Mouse (Mus musculus): ENCODE measurements around the gene H2-M3. TPM values are rescaled to one million over a fixed set of nuclear protein-coding genes. Genes with fewer than 3 reads are reported as not detected.

H2-M3 gene
- polyA plus RNA-seq, 1 experiment from 2014 or later = 4.3 TPM

- Histone ChIP-seq H3K9ac (ENCODE audit: low read length) (no peak within 1 kb of the TSS), H3K4me3 (ENCODE audit: low read depth, low read length) (no peak within 1 kb of the TSS), H3K4me2 (replicated peaks; ENCODE audit: low read depth) (no peak within 1 kb of the TSS), H3K27me3 (ENCODE audit: control insufficient read depth, insufficient read depth, low read length) (no peaks in the 10 kb centered on the region), H3K4me1 (replicated peaks; ENCODE audit: control insufficient read depth, insufficient read depth) (no peaks in the 10 kb centered on the region), H3K27ac (replicated peaks) (no peak within 1 kb of the TSS), H3K9me3 (ENCODE audit: control insufficient read depth, low read length) (no peaks in the 10 kb centered on the region), H3K36me3 (ENCODE audit: control insufficient read depth, insufficient read depth, low read length) (no peaks in the 10 kb centered on the region)
- ATAC-seq (ENCODE audit: low FRiP score, low TSS enrichment) (no peak), DNase-seq (ENCODE audit: low spot score) (no peak)
- 89% methylated on average over 1 of the region's 1 CpGs for WGBS
- TF ChIP-seq CTCF (IDR thresholded peaks at IDR 0.05; ENCODE audit: low read depth) (no peak), EP300 (optimal IDR thresholded peaks at IDR 0.05) (no peak)
Measured at GRCm38 (mm10) chr17:37283360-37283759, 13.3 kb downstream of the H2-M3 start, which contains the start of gene Olfr99. Olfr99 (minus strand) TSS chr17:37283460.

GRCm38 (mm10) chr17:37304213-37304612, 34.2 kb downstream of the H2-M3 start, which contains the start of gene Olfr101:
Olfr101 (minus strand) TSS chr17:37304313.
- Histone ChIP-seq H3K9ac (ENCODE audit: low read length) (no peak within 1 kb of the TSS), H3K4me1 (replicated peaks; ENCODE audit: control insufficient read depth, insufficient read depth) (no peaks in the 10 kb centered on the region), H3K27me3 (ENCODE audit: control insufficient read depth, insufficient read depth, low read length) (no peaks in the 10 kb centered on the region), H3K36me3 (ENCODE audit: control insufficient read depth, insufficient read depth, low read length) (no peaks in the 10 kb centered on the region), H3K9me3 (ENCODE audit: control insufficient read depth, low read length) (no peaks in the 10 kb centered on the region), H3K4me2 (replicated peaks; ENCODE audit: low read depth) (no peak within 1 kb of the TSS), H3K27ac (replicated peaks) (no peak within 1 kb of the TSS), H3K4me3 (ENCODE audit: low read depth, low read length) (no peak within 1 kb of the TSS)
- TF ChIP-seq EP300 (optimal IDR thresholded peaks at IDR 0.05) (no peak), CTCF (IDR thresholded peaks at IDR 0.05; ENCODE audit: low read depth) (no peak)
- ATAC-seq (ENCODE audit: low FRiP score, low TSS enrichment) (no peak), DNase-seq (ENCODE audit: low spot score) (no peak)
- WGBS = 81% methylated on average over 4 of the region's 4 CpGs

GRCm38 (mm10) chr17:37308483-37308882, 38.5 kb downstream of the H2-M3 start:
- TF ChIP-seq CTCF (IDR thresholded peaks at IDR 0.05; ENCODE audit: low read depth) = no peak
- TF ChIP-seq EP300 (optimal IDR thresholded peaks at IDR 0.05) = no peak
- Histone ChIP-seq H3K4me2 (replicated peaks; ENCODE audit: low read depth) (no peak overlapping the region), H3K27ac (replicated peaks) (no peak overlapping the region), H3K4me1 (replicated peaks; ENCODE audit: control insufficient read depth, insufficient read depth) (no peaks in the 10 kb centered on the region), H3K36me3 (ENCODE audit: control insufficient read depth, insufficient read depth, low read length) (no peaks in the 10 kb centered on the region), H3K27me3 (ENCODE audit: control insufficient read depth, insufficient read depth, low read length) (no peaks in the 10 kb centered on the region), H3K9ac (ENCODE audit: low read length) (no peak overlapping the region), H3K9me3 (ENCODE audit: control insufficient read depth, low read length) (no peaks in the 10 kb centered on the region), H3K4me3 (ENCODE audit: low read depth, low read length) (no peak overlapping the region)
- no peak for DNase-seq (ENCODE audit: low spot score)
- no peak for ATAC-seq (ENCODE audit: low FRiP score, low TSS enrichment)
- 29% methylated on average over 4 of the region's 4 CpGs for WGBS

GRCm38 (mm10) chr17:37310146-37310699, 40.2 kb downstream of the H2-M3 start:
- H3K36me3 ChIP-seq (ENCODE audit: control insufficient read depth, insufficient read depth, low read length) = no peaks in the 10 kb centered on the region
- no peak for TF ChIP-seq EP300 (optimal IDR thresholded peaks at IDR 0.05)
- TF ChIP-seq CTCF (IDR thresholded peaks at IDR 0.05; ENCODE audit: low read depth) = no peak
- WGBS = 34% methylated on average over 2 of the region's 2 CpGs
- no peak for ATAC-seq (ENCODE audit: low FRiP score, low TSS enrichment)
- no peak overlapping the region for H3K4me3 ChIP-seq (ENCODE audit: low read depth, low read length)
- no peaks in the 10 kb centered on the region for H3K27me3 ChIP-seq (ENCODE audit: control insufficient read depth, insufficient read depth, low read length)
- no peaks in the 10 kb centered on the region for H3K9me3 ChIP-seq (ENCODE audit: control insufficient read depth, low read length)
- no peak overlapping the region for H3K9ac ChIP-seq (ENCODE audit: low read length)
- H3K4me1 ChIP-seq (replicated peaks; ENCODE audit: control insufficient read depth, insufficient read depth) = no peaks in the 10 kb centered on the region
- DNase-seq (ENCODE audit: low spot score) = no peak
- H3K4me2 ChIP-seq (replicated peaks; ENCODE audit: low read depth) = no peak overlapping the region
- H3K27ac ChIP-seq (replicated peaks) = no peak overlapping the region

- Histone ChIP-seq H3K4me3 (ENCODE audit: low read depth, low read length) (no peak within 1 kb of the TSS), H3K9me3 (ENCODE audit: control insufficient read depth, low read length) (no peaks in the 10 kb centered on the region), H3K36me3 (ENCODE audit: control insufficient read depth, insufficient read depth, low read length) (no peaks in the 10 kb centered on the region), H3K4me2 (replicated peaks; ENCODE audit: low read depth) (no peak within 1 kb of the TSS), H3K27ac (replicated peaks) (no peak within 1 kb of the TSS), H3K9ac (ENCODE audit: low read length) (no peak within 1 kb of the TSS), H3K27me3 (ENCODE audit: control insufficient read depth, insufficient read depth, low read length) (no peaks in the 10 kb centered on the region), H3K4me1 (replicated peaks; ENCODE audit: control insufficient read depth, insufficient read depth) (no peaks in the 10 kb centered on the region)
- DNase-seq (ENCODE audit: low spot score) = no peak
- no peak for TF ChIP-seq EP300 (optimal IDR thresholded peaks at IDR 0.05)
- TF ChIP-seq CTCF (IDR thresholded peaks at IDR 0.05; ENCODE audit: low read depth) = no peak
- no peak for ATAC-seq (ENCODE audit: low FRiP score, low TSS enrichment)
Measured at GRCm38 (mm10) chr17:37316954-37317353, 46.9 kb downstream of the H2-M3 start, which contains the start of gene Olfr102. Olfr102 (minus strand) TSS chr17:37317054.

Other genes with a start within 250 kb of the H2-M3 start
- 0.08 TPM in 1 of 2 replicates, not detected in the other for gene Mog, start 246.8 kb upstream of the H2-M3 start, polyA plus RNA-seq (2015; fragmentation: Nextera tagmentation; extraction: Ambion mirVana)
- gene Gabbr1, start 224.3 kb upstream of the H2-M3 start, polyA plus RNA-seq (2015; fragmentation: Nextera tagmentation; extraction: Ambion mirVana) = 3.8 and 4.3 TPM in 2 replicates
- not detected in 2 replicates for gene Olfr90, start 181.7 kb upstream of the H2-M3 start, polyA plus RNA-seq (2015; fragmentation: Nextera tagmentation; extraction: Ambion mirVana)
- not detected in 2 replicates for gene Olfr91, start 171.9 kb upstream of the H2-M3 start, polyA plus RNA-seq (2015; fragmentation: Nextera tagmentation; extraction: Ambion mirVana)
- not detected in 2 replicates for gene Olfr92, start 150.1 kb upstream of the H2-M3 start, polyA plus RNA-seq (2015; fragmentation: Nextera tagmentation; extraction: Ambion mirVana)
- not detected in 2 replicates for gene Olfr93, start 108.7 kb upstream of the H2-M3 start, polyA plus RNA-seq (2015; fragmentation: Nextera tagmentation; extraction: Ambion mirVana)
- 0.15 and 0.27 TPM in 2 replicates for gene Ubd, start 76.3 kb upstream of the H2-M3 start, polyA plus RNA-seq (2015; fragmentation: Nextera tagmentation; extraction: Ambion mirVana)
- 0.16 and 0.19 TPM in 2 replicates for gene Olfr94, start 69.2 kb upstream of the H2-M3 start, polyA plus RNA-seq (2015; fragmentation: Nextera tagmentation; extraction: Ambion mirVana)
- not detected in 2 replicates for gene Olfr95, start 57.1 kb upstream of the H2-M3 start, polyA plus RNA-seq (2015; fragmentation: Nextera tagmentation; extraction: Ambion mirVana)
- gene Olfr96, start 50.1 kb upstream of the H2-M3 start, polyA plus RNA-seq (2015; fragmentation: Nextera tagmentation; extraction: Ambion mirVana) = not detected in 2 replicates
- not detected in 2 replicates for gene Olfr97, start 32.9 kb upstream of the H2-M3 start, polyA plus RNA-seq (2015; fragmentation: Nextera tagmentation; extraction: Ambion mirVana)
- not detected in 2 replicates for gene Olfr98, start 6.5 kb upstream of the H2-M3 start, polyA plus RNA-seq (2015; fragmentation: Nextera tagmentation; extraction: Ambion mirVana)
- gene Olfr99, start 13.2 kb downstream of the H2-M3 start, polyA plus RNA-seq (2015; fragmentation: Nextera tagmentation; extraction: Ambion mirVana) = not detected in 2 replicates
- gene Olfr101, start 34.1 kb downstream of the H2-M3 start, polyA plus RNA-seq (2015; fragmentation: Nextera tagmentation; extraction: Ambion mirVana) = not detected in 2 replicates
- not detected in 2 replicates for gene Olfr102, start 46.8 kb downstream of the H2-M3 start, polyA plus RNA-seq (2015; fragmentation: Nextera tagmentation; extraction: Ambion mirVana)
- not detected in 2 replicates for gene Olfr103, start 69.5 kb downstream of the H2-M3 start, polyA plus RNA-seq (2015; fragmentation: Nextera tagmentation; extraction: Ambion mirVana)
- not detected in 2 replicates for gene Olfr104-ps, start 89.4 kb downstream of the H2-M3 start, polyA plus RNA-seq (2015; fragmentation: Nextera tagmentation; extraction: Ambion mirVana)
- gene Olfr105-ps, start 108.8 kb downstream of the H2-M3 start, polyA plus RNA-seq (2015; fragmentation: Nextera tagmentation; extraction: Ambion mirVana) = not detected in 2 replicates
- gene Olfr106-ps, start 120.2 kb downstream of the H2-M3 start, polyA plus RNA-seq (2015; fragmentation: Nextera tagmentation; extraction: Ambion mirVana) = not detected in 2 replicates
- not detected in 2 replicates for gene Olfr107, start 129.0 kb downstream of the H2-M3 start, polyA plus RNA-seq (2015; fragmentation: Nextera tagmentation; extraction: Ambion mirVana)
- not detected in 2 replicates for gene Olfr108, start 175.3 kb downstream of the H2-M3 start, polyA plus RNA-seq (2015; fragmentation: Nextera tagmentation; extraction: Ambion mirVana)
- gene Olfr109, start 188.7 kb downstream of the H2-M3 start, polyA plus RNA-seq (2015; fragmentation: Nextera tagmentation; extraction: Ambion mirVana) = 0.02 TPM in 1 of 2 replicates, not detected in the other
- not detected in 2 replicates for gene H2-M2, start 213.3 kb downstream of the H2-M3 start, polyA plus RNA-seq (2015; fragmentation: Nextera tagmentation; extraction: Ambion mirVana)
- gene Olfr110, start 222.2 kb downstream of the H2-M3 start, polyA plus RNA-seq (2015; fragmentation: Nextera tagmentation; extraction: Ambion mirVana) = not detected in 2 replicates
- gene Olfr111, start 237.8 kb downstream of the H2-M3 start, polyA plus RNA-seq (2015; fragmentation: Nextera tagmentation; extraction: Ambion mirVana) = not detected in 2 replicates